Mouse (Mus musculus) intestine, embryonic 15.5 days (tissue): Measurements from ENCODE around the gene Palld. TPM values are rescaled to one million over a fixed set of nuclear protein-coding genes. Genes with fewer than 3 reads are reported as not detected.

Experiments
- ATAC-seq: fragments of 200-750 bp; cut with Nextera tagmentation; 2 replicates; pipeline ENCODE4 v1.8.0; 2017; ENCODE audit warnings: moderate TSS enrichment, moderate library complexity
- H3K27ac ChIP-seq: fragments of 300-500 bp; sonication (generic); 2 replicates; pipeline ENCODE4 v1.5.1; 2015; ENCODE audit warnings: mild to moderate bottlenecking, inconsistent platforms
- H3K27me3 ChIP-seq: fragments of 300-500 bp; sonication (generic); replicated peaks from 2 replicates; pipeline ENCODE4 v1.6.1; 2015; ENCODE audit warnings: inconsistent platforms
- H3K36me3 ChIP-seq: fragments of 300-500 bp; sonication (generic); 2 replicates; pipeline ENCODE4 v1.6.1; 2015; ENCODE audit warnings: inconsistent platforms
- H3K4me1 ChIP-seq: fragments of 300-500 bp; sonication (generic); replicated peaks from 2 replicates; pipeline ENCODE4 v1.6.1; 2015; ENCODE audit warnings: inconsistent platforms
- H3K4me2 ChIP-seq: fragments of 300-500 bp; sonication (generic); replicated peaks from 2 replicates; pipeline ENCODE4 v1.6.1; 2015; ENCODE audit warnings: mild to moderate bottlenecking, inconsistent platforms
- H3K4me3 ChIP-seq: fragments of 300-500 bp; sonication (generic); replicated peaks from 2 replicates; pipeline ENCODE4 v1.5.1; 2015; ENCODE audit warnings: inconsistent platforms
- H3K9ac ChIP-seq: fragments of 300-500 bp; sonication (generic); 2 replicates; pipeline ENCODE4 v1.6.1; 2015; ENCODE audit warnings: inconsistent platforms
- H3K9me3 ChIP-seq: fragments of 300-500 bp; sonication (generic); 2 replicates; pipeline ENCODE4 v1.6.1; 2016; ENCODE audit warnings: inconsistent platforms
- WGBS: fragments of 180-500 bp; shearing (Covaris S2); methylation state at CpG from one replicate; pipeline ENCODE4 v1.1.7; 2015; 5-methylcytosine and 5-hydroxymethylcytosine counted together
- polyA plus RNA-seq: library from polyadenylated mRNA; unstranded; fragments of >200 nt; fragmentation: Nextera tagmentation; extraction: Ambion mirVana; gene quantifications from 2 replicates; pipeline ENCODE4 v1.2.1, GENCODE M21; 2015

The Palld gene
- polyA plus RNA-seq, 1 experiment from 2014 or later: 81.9 TPM

DNA sequence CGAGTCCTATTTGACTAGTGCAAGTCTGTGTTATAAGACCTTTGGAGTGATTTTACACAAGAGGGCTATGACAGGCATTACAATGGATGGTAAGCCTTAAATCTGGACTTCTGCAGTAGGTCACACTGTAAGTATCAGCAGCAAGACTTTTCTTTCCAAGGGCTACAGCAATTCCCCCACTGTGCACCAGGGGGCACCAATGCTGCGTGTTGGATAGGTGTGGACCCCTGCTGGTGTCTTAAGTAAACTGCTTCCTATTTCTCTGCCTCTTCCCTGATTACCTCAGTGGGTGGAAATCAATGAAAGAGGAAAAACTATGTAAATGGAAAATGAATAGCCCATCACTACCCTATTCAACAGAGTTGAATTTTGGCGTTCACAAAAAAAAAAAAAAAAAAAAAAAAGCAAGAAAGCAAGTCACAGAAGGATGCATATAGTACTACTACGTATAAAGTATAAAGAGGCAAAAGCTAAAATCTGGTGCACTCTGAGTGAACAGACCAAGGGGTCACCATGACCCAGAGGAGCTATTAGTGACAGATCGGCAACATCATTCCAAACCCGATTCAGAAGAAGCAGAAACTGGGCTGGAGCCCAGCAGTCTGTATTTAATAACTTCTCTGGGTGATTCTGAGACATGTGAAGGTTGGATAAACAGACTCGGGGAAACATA lies 362.5 kb downstream of the Palld start:
- Histone ChIP-seq H3K4me1 (0 out of 2 replicates have a peak, but pooled peaks cover 5% of the 10 kb centered on the region), H3K4me2 (no peak overlapping the region), H3K9me3 (no peaks in the 10 kb centered on the region), H3K4me3 (no peak overlapping the region), H3K27me3 (no peaks in the 10 kb centered on the region), H3K9ac (no peak overlapping the region), H3K27ac (no peak overlapping the region), H3K36me3 (0 out of 2 replicates have a peak, but pooled peaks cover 11% of the 10 kb centered on the region)
- ATAC-seq: peak; percentile 74
- WGBS: 39% methylated on average over 7 of the region's 7 CpGs

DNA sequence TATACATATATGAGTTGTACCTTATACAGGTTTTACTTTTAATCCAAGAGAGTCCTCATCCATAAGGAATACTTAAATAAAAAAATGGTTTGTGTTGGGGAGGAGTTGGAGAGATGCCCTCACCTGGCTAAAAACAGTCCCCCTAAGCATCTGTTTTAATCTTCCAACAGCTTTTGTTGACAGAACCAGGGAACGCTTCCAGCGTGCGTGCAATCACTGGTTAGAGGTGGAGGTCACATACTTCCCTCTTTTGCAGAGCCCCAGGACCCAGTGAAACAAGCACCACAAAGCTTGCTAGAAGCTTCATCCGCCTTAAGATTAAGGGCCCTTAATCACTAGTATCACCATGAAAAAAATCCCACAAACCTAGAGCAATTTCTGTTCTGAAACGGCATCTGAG lies 365.0 kb downstream of the Palld start:
- Histone ChIP-seq H3K9me3 (no peaks in the 10 kb centered on the region), H3K4me2 (no peak overlapping the region), H3K27me3 (no peaks in the 10 kb centered on the region), H3K9ac (no peak overlapping the region), H3K4me1 (no peaks in the 10 kb centered on the region), H3K36me3 (0 out of 2 replicates have a peak, but pooled peaks cover 6% of the 10 kb centered on the region), H3K4me3 (no peak overlapping the region), H3K27ac (no peak overlapping the region)
- ATAC-seq: no peak
- 79% methylated on average over 5 of the region's 5 CpGs for WGBS

DNA sequence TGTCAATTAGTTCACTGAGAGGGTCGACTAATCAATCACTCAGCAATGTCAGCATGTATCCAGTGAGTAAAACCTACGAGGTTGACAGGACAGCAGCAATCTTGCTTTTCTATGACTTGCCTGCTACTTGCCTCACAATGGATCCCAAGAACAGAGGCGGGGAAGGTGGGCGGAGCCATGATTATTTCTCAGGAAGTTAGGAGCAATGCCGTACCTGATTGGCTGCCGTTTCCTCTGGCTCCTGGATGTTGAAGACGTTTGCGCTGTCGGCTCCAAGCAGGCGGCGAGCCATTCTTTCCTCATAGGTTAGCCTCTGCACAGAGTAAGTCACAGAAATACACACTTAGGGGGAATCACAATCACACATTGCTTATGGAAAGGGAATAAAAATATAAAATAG lies 367.0 kb downstream of the Palld start:
- Histone ChIP-seq H3K27ac (no peak overlapping the region), H3K9me3 (no peaks in the 10 kb centered on the region), H3K4me2 (no peak overlapping the region), H3K4me1 (no peaks in the 10 kb centered on the region), H3K27me3 (no peaks in the 10 kb centered on the region), H3K36me3 (peaks cover 12% of the 10 kb centered on the region; the same call in 1 of the 2 replicates), H3K9ac (no peak overlapping the region), H3K4me3 (no peak overlapping the region)
- WGBS: 80% methylated on average over 11 of the region's 11 CpGs
- ATAC-seq: no peak

DNA sequence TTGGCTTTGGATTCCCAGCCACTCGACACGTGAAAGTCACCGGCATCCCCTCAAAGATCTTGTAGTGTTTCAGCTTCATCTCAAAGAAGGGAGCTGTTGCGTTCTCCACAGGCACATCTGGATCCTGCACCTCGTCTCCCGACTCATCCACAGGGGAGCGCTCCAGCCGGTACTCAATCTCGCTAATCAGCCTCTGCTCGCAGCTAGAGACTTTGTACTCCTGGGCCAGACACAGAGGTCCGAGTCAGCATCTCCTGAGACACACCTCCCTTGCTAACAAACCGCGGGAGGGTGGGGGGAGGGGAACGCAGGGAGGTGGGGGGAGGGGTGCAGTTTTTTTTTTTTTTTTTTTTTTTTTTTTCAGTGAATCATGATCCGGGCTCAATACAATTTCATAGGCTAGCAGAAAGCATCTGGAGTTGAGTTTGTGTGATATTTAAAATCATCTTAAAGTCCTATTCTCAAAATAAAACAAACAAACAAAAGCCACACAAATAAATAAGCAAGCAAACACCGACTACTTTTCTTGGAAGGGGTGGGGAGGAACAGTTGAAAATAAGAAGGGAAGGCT lies 369.0 kb downstream of the Palld start:
- Histone ChIP-seq H3K9me3 (no peaks in the 10 kb centered on the region), H3K9ac (no peak overlapping the region), H3K27me3 (no peaks in the 10 kb centered on the region), H3K4me3 (no peak overlapping the region), H3K4me1 (no peaks in the 10 kb centered on the region), H3K4me2 (no peak overlapping the region), H3K27ac (no peak overlapping the region), H3K36me3 (peaks cover 15% of the 10 kb centered on the region; the same call in 1 of the 2 replicates)
- 52% methylated on average over 16 of the region's 16 CpGs for WGBS
- peak; percentile 68 for ATAC-seq

DNA sequence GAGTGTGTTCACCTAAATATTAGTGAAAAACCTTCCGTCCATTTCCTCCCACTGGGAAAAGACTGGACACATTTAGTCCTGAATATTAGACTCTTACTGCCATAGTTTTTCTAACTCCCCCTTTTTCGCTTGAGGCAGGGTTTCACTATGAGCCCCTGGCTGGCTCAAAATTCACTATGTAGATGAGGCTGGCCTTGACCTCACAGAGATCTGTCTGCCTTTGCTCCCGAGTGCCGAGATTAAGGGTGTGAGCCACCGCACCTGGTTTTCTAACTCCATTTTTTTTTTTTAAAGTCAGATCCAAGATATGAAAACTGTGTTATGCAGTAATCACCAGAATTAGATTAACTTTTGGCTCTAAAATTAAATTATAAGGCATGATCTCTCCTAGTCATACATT lies 369.7 kb downstream of the Palld start:
- no peak for ATAC-seq
- no peak overlapping the region for H3K27ac ChIP-seq
- H3K4me3 ChIP-seq: no peak overlapping the region
- WGBS: 86% methylated on average over 5 of the region's 5 CpGs
- no peak overlapping the region for H3K4me2 ChIP-seq
- no peaks in the 10 kb centered on the region for H3K27me3 ChIP-seq
- H3K9ac ChIP-seq: no peak overlapping the region
- H3K36me3 ChIP-seq: peaks cover 11% of the 10 kb centered on the region; the same call in 1 of the 2 replicates
- no peaks in the 10 kb centered on the region for H3K9me3 ChIP-seq
- H3K4me1 ChIP-seq: no peaks in the 10 kb centered on the region

DNA sequence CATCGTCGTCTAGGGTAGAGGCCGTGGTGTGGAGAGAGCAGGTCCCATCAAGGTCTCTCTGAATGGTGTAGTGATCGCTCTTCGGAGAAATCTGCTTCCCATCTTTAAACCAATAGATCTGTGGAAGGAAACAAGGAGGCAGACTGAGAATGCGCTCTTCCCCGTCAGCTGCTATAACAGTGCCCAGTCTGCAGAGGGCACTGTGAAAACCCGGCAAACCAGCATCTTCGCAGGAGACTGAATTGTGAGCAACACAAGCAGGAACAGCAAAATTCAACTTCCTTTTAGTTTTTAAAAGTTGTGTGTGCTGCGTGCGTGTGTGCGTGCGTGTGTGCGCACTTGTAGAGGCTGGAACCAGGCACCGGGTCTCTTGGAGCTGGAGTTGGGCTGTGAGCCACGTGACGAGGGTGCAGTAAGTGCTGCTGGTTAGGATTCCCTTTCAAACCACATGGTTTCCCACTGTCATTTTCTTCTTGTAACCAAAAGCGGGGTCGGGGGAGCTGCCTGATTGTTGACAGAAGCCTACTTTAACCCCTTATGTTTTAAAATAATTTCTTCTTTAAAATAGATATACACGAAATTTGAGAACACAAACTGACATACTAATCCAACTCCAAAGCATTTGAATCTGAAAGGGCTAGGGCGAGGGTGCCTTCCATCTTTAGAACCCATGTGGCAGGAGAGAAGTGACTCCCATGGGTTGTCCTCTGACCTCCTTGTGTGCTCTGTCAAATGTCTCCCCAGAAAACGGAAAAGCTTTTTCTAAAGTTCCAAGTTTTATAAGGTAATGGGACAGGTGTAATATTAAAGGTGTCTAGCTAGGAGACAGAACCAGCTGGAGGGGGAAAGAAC lies 370.3 kb downstream of the Palld start:
- Histone ChIP-seq H3K4me3 (no peak overlapping the region), H3K4me1 (no peaks in the 10 kb centered on the region), H3K9ac (no peak overlapping the region), H3K9me3 (no peaks in the 10 kb centered on the region), H3K27ac (no peak overlapping the region), H3K36me3 (peaks cover 9% of the 10 kb centered on the region; the same call in 1 of the 2 replicates), H3K27me3 (no peaks in the 10 kb centered on the region), H3K4me2 (no peak overlapping the region)
- 77% methylated on average over 22 of the region's 22 CpGs for WGBS
- ATAC-seq: no peak

DNA sequence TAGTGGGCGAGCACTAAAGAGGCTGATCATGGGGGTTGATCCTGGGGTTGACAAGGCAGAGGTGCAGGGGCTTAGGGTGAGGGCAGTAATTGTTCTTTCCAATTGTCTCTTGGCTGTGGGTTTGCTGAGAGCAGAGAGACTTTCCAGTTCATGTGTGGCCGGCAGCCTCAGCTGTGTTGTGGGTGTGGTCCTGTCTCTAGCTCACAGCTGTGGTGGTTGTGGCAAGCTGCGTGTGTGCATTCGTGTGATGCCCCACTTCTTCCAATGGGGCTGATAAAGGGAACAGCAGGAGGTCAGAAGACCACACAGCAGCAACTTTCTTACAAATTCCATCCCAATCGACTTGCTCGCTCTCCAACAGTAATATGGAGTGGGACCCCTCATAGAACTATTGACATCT lies 373.8 kb downstream of the Palld start:
- Histone ChIP-seq H3K9me3 (no peaks in the 10 kb centered on the region), H3K4me1 (no peaks in the 10 kb centered on the region), H3K9ac (no peak overlapping the region), H3K36me3 (peaks cover 9% of the 10 kb centered on the region; the same call in 1 of the 2 replicates), H3K4me3 (no peak overlapping the region), H3K4me2 (no peak overlapping the region), H3K27ac (0 out of 2 replicates have a peak overlapping the region, but pooled peaks have one; percentile 2), H3K27me3 (no peaks in the 10 kb centered on the region)
- 0 out of 2 replicates have a peak, but pooled peaks have one; percentile 34 for ATAC-seq
- WGBS: 78% methylated on average over 6 of the region's 6 CpGs

DNA sequence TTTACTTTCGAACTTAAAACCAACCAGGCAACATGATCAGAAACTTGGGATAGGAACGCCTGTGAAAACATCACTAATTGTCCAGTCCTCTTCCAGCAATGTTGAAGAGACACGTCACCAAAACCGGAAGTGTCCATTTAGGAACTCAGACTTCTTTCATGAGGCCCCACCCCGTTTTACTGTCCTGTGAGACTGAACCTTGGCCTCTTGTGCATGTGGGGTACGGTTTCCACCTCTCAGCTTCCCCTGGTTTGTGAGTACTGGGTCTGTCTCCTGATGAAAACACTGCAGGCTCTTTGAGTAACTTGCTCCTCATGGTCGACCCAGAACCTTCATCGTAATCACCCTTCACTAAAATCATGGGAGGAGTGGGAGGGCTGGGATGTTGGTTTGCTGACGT lies 374.3 kb downstream of the Palld start:
- no peak overlapping the region for H3K27ac ChIP-seq
- no peak overlapping the region for H3K9ac ChIP-seq
- no peaks in the 10 kb centered on the region for H3K9me3 ChIP-seq
- no peaks in the 10 kb centered on the region for H3K27me3 ChIP-seq
- ATAC-seq: no peak
- H3K4me1 ChIP-seq: no peaks in the 10 kb centered on the region
- WGBS: 82% methylated on average over 9 of the region's 9 CpGs
- peaks cover 9% of the 10 kb centered on the region; the same call in 1 of the 2 replicates for H3K36me3 ChIP-seq
- no peak overlapping the region for H3K4me3 ChIP-seq
- no peak overlapping the region for H3K4me2 ChIP-seq

DNA sequence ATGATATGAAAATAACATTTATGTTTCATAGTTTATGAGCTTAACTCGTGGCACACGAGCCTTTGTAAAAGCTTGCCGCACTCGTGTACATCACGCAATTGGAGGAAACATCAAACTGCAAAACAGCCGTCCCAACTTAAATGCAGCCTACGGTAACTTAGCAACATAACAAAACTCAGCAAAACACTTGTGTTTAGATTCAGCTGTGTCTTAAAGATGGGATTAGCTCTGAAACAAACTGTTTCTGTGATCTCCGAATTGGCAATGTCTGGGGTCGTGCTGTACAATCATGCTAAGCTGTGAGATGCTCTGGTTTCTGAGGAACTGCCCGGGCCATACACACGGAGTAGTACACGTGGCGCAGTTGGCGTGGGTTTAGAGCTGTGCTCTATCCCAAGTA lies 375.5 kb downstream of the Palld start:
- H3K36me3 ChIP-seq: peaks cover 11% of the 10 kb centered on the region; the same call in 1 of the 2 replicates
- no peak overlapping the region for H3K27ac ChIP-seq
- 72% methylated on average over 14 of the region's 14 CpGs for WGBS

DNA sequence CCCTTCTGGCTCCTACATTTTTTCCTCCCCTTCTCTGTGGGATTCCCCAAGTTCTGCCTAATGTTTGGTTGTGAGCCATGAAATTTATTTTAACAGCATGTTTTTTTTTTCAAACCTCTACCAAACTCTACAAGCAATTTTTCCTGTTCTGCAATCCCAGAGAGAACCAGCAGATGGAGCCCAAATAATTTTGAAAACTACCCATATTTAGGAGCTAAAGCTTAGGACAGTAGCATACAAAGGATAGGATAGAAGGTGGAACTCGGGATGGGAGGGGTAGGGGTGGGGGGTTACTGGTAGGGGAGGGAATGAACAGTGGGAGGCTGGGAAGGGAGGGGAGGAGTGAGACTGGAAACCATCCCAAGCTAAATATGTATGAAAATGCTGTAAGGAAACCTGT lies 380.4 kb downstream of the Palld start:
- Histone ChIP-seq H3K4me1 (no peaks in the 10 kb centered on the region), H3K27ac (no peak overlapping the region), H3K9me3 (no peaks in the 10 kb centered on the region), H3K9ac (no peak overlapping the region), H3K36me3 (0 out of 2 replicates have a peak, but pooled peaks cover 4% of the 10 kb centered on the region), H3K4me2 (no peak overlapping the region), H3K27me3 (no peaks in the 10 kb centered on the region), H3K4me3 (no peak overlapping the region)
- 14% methylated on average over 1 of the region's 1 CpGs for WGBS
- ATAC-seq: no peak

More for the DNA sequence above, 375.5 kb downstream of the Palld start:
- H3K9ac ChIP-seq: no peak overlapping the region
- H3K4me2 ChIP-seq: no peak overlapping the region
- no peaks in the 10 kb centered on the region for H3K9me3 ChIP-seq
- no peaks in the 10 kb centered on the region for H3K4me1 ChIP-seq
- no peak overlapping the region for H3K4me3 ChIP-seq
- H3K27me3 ChIP-seq: no peaks in the 10 kb centered on the region
- ATAC-seq: no peak

DNA sequence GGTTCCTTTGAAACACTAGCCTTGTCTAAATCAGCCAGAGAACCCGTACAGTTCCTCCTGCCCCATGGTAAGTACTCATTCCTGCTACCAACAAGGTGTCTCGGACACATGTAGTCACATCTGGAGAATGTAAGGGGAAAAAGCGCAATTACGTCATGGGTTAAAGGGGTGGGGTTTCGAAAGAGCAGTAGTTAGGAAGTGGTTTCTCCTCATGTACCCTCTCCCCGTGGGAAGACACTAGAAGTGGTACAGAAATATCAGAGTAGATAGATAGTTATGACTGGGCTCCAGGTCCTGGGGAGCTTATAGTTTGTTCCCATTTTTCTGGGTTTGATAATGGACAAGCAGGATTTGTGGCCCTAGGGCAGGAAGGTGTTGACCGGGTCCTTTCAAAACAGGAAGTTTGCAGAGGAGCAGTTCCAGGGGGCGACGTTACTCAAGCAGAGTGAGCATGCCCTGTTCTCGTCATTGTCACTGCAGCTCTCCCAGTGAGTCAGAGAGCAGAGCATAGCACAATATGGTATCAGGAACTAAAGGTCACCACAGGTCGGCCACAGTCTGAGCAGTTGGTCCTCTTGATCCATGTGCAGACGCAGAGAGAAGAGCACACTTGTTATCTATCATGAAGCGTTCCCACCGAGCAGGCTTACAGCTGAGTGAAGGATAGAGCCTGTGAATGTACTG lies 384.8 kb downstream of the Palld start:
- ATAC-seq: no peak
- Histone ChIP-seq H3K27ac (no peak overlapping the region), H3K9ac (no peak overlapping the region), H3K36me3 (peaks cover 18% of the 10 kb centered on the region), H3K4me3 (no peak overlapping the region), H3K27me3 (no peaks in the 10 kb centered on the region), H3K4me1 (no peaks in the 10 kb centered on the region), H3K9me3 (no peaks in the 10 kb centered on the region), H3K4me2 (no peak overlapping the region)
- WGBS: 69% methylated on average over 14 of the region's 14 CpGs
